Mouse (Mus musculus): Measurements from ENCODE around the gene Cox8a. TPM values are rescaled to one million over a fixed set of nuclear protein-coding genes. Genes with fewer than 3 reads are reported as not detected.

Gene Cox8a
- polyA plus RNA-seq, 1 experiment from 2014 or later, result 976 TPM

DNA sequence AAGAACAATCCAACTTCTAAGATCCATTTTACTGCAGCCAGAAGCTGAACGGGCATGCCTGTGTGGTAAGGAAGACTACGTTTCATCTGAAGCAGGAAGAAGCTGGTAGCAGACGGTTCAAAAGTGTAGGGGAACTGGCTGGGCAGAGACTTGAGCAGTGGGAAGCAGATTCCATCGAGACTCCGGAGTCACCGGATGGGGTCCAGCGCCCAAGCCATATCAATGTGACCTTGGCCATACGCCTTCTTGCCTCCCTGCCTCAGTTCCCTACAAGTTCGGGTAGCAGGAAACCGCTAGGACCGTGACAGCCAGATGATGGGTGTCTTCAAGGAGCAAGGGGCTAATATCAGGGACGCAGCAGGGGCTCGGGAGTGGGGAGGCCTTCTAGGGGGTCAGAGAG lies 22.9 kb upstream of the Cox8a start:
- TF ChIP-seq EP300 (IDR thresholded peaks at IDR 0.05), result no peak
- no peak for TF ChIP-seq CTCF (IDR thresholded peaks at IDR 0.05)
- peak overlapping the region; percentile 51 for H3K27ac ChIP-seq (ENCODE audit: low read length)
- H3K4me3 ChIP-seq (ENCODE audit: low read depth, low read length), result peak overlapping the region; percentile 74
- H3K4me2 ChIP-seq (replicated peaks; ENCODE audit: low read depth, low read length), result peak overlapping the region; percentile 94
- no peak for DNase-seq (ENCODE audit: low spot score)
- H3K36me3 ChIP-seq (ENCODE audit: insufficient read depth, low read length), result no peaks in the 10 kb centered on the region
- H3K4me1 ChIP-seq (ENCODE audit: insufficient read depth, low read depth, low read length), result no peaks in the 10 kb centered on the region
- H3K9me3 ChIP-seq (ENCODE audit: low read length), result no peaks in the 10 kb centered on the region
- no peak for ATAC-seq
- WGBS, result 2% methylated on average over 13 of the region's 13 CpGs
- H3K9ac ChIP-seq (replicated peaks; ENCODE audit: low read depth), result peak overlapping the region; percentile 65
- H3K27me3 ChIP-seq (replicated peaks; ENCODE audit: insufficient read depth, low read length), result no peaks in the 10 kb centered on the region

DNA sequence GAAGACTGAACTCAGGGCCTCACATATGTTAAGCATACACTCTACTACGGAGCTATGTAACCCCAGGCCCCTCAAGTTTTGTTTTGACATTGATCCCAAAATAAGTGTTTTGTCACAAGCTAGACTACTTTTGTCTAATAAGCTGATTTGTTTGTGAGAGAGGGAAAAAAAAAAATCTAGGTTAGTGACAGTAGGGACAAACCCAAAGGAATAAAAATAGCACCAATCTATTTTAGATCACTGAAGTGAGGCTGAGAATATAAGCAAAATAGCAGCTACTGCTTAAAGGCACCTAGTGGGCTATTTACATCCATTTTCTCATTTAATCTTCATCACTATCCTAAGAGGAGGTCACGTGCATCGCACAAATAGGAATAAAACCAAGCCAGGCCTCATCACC lies 22.2 kb upstream of the Cox8a start:
- Histone ChIP-seq H3K4me3 (ENCODE audit: low read depth, low read length) (no peak overlapping the region), H3K36me3 (ENCODE audit: insufficient read depth, low read length) (no peaks in the 10 kb centered on the region), H3K9me3 (ENCODE audit: low read length) (no peaks in the 10 kb centered on the region), H3K4me2 (replicated peaks; ENCODE audit: low read depth, low read length) (no peak overlapping the region), H3K27me3 (replicated peaks; ENCODE audit: insufficient read depth, low read length) (no peaks in the 10 kb centered on the region), H3K9ac (replicated peaks; ENCODE audit: low read depth) (peak overlapping the region; percentile 65; the same call in 1 of the 2 replicates), H3K27ac (ENCODE audit: low read length) (no peak overlapping the region), H3K4me1 (ENCODE audit: insufficient read depth, low read depth, low read length) (no peaks in the 10 kb centered on the region)
- ATAC-seq (no peak), DNase-seq (ENCODE audit: low spot score) (no peak)
- WGBS, result 77% methylated on average over 3 of the region's 3 CpGs
- TF ChIP-seq CTCF (IDR thresholded peaks at IDR 0.05) (no peak), EP300 (IDR thresholded peaks at IDR 0.05) (no peak)

DNA sequence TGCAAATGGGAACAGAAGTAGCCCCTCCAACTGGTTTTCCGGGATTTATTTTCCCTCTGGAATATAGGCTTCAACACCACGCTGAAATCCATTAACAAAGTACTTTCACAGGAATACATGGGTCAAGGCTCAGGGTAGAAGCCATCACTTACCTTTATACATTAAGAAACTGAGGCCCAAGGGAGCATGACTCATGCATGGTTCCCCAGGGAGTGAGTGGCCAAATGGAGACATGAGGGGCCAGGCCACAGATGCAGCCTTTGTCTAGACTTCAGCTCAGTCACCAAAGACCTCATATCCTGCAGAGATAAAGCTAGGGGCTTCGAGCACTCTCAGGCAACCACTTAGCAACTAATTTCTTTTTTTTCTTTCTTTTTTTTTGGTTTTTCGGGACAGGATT lies 19.3 kb upstream of the Cox8a start:
- no peak for TF ChIP-seq EP300 (IDR thresholded peaks at IDR 0.05)
- no peak for TF ChIP-seq CTCF (IDR thresholded peaks at IDR 0.05)
- Histone ChIP-seq H3K27me3 (replicated peaks; ENCODE audit: insufficient read depth, low read length) (no peaks in the 10 kb centered on the region), H3K4me2 (replicated peaks; ENCODE audit: low read depth, low read length) (no peak overlapping the region), H3K36me3 (ENCODE audit: insufficient read depth, low read length) (0 out of 2 replicates have a peak, but pooled peaks cover 2% of the 10 kb centered on the region), H3K9me3 (ENCODE audit: low read length) (no peaks in the 10 kb centered on the region), H3K4me1 (ENCODE audit: insufficient read depth, low read depth, low read length) (no peaks in the 10 kb centered on the region), H3K9ac (replicated peaks; ENCODE audit: low read depth) (no peak overlapping the region), H3K4me3 (ENCODE audit: low read depth, low read length) (no peak overlapping the region), H3K27ac (ENCODE audit: low read length) (no peak overlapping the region)
- DNase-seq (ENCODE audit: low spot score) (no peak), ATAC-seq (no peak)
- 81% methylated on average over 4 of the region's 4 CpGs for WGBS

DNA sequence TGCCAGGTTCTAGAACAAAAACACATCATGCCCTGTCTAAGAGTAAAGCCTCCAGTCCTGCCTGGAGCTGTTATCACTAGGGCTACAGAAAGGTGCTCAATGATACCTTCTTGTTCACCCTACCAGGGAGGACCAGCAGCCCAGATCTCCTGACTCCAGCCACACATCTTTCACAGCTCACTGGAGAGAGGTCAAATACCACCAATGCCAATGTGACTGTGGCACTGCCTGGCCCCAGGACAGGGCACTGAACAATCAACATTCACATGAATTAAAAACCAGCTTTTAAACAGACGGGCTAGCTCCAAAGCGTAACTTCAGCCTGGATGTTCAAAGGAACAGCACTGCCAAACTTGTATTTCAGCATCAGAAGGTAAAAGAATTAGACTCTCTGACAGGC lies 18.6 kb upstream of the Cox8a start:
- H3K9ac ChIP-seq (replicated peaks; ENCODE audit: low read depth), result no peak overlapping the region
- WGBS, result 93% methylated on average over 2 of the region's 2 CpGs
- H3K36me3 ChIP-seq (ENCODE audit: insufficient read depth, low read length), result peaks cover 6% of the 10 kb centered on the region; the same call in 1 of the 2 replicates

DNA sequence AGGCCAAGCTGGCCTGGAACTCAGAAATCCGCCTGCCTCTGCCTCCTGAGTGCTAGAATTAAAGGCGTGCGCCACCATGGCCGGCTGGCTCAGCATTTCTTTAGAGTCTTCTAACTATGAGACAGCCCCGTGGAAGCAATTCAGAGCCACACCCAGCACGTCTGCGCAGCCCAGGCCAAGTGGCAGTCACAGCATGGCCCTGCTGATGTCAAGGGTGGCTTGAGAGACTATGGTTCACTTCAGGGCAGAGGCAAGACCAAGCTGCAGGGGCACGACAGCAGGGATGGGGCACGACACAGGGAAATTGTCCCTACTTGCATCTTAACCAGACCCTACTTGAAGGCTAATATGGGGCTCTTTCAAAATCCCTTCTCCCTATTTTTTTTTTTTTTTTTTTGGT lies 18.0 kb upstream of the Cox8a start:
- no peak for DNase-seq (ENCODE audit: low spot score)
- Histone ChIP-seq H3K9me3 (ENCODE audit: low read length) (no peaks in the 10 kb centered on the region), H3K36me3 (ENCODE audit: insufficient read depth, low read length) (peaks cover 7% of the 10 kb centered on the region; the same call in 1 of the 2 replicates), H3K27me3 (replicated peaks; ENCODE audit: insufficient read depth, low read length) (no peaks in the 10 kb centered on the region), H3K4me1 (ENCODE audit: insufficient read depth, low read depth, low read length) (no peaks in the 10 kb centered on the region), H3K4me3 (ENCODE audit: low read depth, low read length) (no peak overlapping the region), H3K9ac (replicated peaks; ENCODE audit: low read depth) (no peak overlapping the region), H3K4me2 (replicated peaks; ENCODE audit: low read depth, low read length) (no peak overlapping the region), H3K27ac (ENCODE audit: low read length) (no peak overlapping the region)
- WGBS, result 88% methylated on average over 9 of the region's 9 CpGs
- no peak for ATAC-seq
- TF ChIP-seq EP300 (IDR thresholded peaks at IDR 0.05), result no peak
- no peak for TF ChIP-seq CTCF (IDR thresholded peaks at IDR 0.05)

More for the DNA sequence above, 18.6 kb upstream of the Cox8a start:
- no peak for DNase-seq (ENCODE audit: low spot score)
- Histone ChIP-seq H3K27me3 (replicated peaks; ENCODE audit: insufficient read depth, low read length) (no peaks in the 10 kb centered on the region), H3K27ac (ENCODE audit: low read length) (no peak overlapping the region), H3K9me3 (ENCODE audit: low read length) (no peaks in the 10 kb centered on the region), H3K4me1 (ENCODE audit: insufficient read depth, low read depth, low read length) (no peaks in the 10 kb centered on the region), H3K4me3 (ENCODE audit: low read depth, low read length) (no peak overlapping the region), H3K4me2 (replicated peaks; ENCODE audit: low read depth, low read length) (no peak overlapping the region)
- no peak for ATAC-seq
- TF ChIP-seq EP300 (IDR thresholded peaks at IDR 0.05) (no peak), CTCF (IDR thresholded peaks at IDR 0.05) (no peak)

DNA sequence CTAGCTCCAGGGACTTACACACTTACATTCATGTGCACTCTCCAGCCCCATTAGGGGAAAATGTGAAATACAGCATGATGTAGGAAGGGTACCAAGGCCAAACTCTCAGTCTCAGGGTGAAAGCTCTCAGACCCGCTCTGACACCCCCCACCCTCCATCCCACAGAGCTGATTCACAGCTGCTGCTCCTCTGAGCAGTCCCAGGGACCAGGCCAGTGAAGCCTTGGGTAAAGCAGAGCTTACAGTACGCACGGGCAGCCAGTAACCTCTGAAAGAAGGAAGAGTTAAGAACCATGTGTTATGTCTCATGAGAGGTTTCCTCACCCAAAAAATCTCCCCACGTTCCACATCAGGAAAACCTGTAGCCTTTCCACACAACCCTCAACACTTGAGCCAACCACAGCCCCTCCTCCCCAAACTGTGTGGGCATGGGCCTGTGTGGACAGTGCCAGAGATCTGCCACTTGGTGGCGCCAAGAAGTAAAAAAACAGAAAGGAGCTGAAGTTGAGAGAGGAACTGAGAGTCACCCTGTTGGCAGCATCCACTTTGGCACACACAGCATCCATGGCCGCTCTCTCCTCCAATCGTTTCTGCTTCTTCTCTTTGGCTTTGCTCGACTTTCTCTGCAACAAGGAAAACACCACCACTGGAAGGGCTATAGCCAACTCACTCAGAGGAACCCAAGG lies 17.3 kb upstream of the Cox8a start:
- H3K36me3 ChIP-seq (ENCODE audit: insufficient read depth, low read length), result peaks cover 12% of the 10 kb centered on the region; the same call in 1 of the 2 replicates
- peak; percentile 92 for TF ChIP-seq CTCF (IDR thresholded peaks at IDR 0.05)
- TF ChIP-seq EP300 (IDR thresholded peaks at IDR 0.05), result no peak

More for the DNA sequence above, 17.3 kb upstream of the Cox8a start:
- Histone ChIP-seq H3K27ac (ENCODE audit: low read length) (no peak overlapping the region), H3K9ac (replicated peaks; ENCODE audit: low read depth) (no peak overlapping the region), H3K27me3 (replicated peaks; ENCODE audit: insufficient read depth, low read length) (no peaks in the 10 kb centered on the region), H3K4me3 (ENCODE audit: low read depth, low read length) (no peak overlapping the region), H3K4me2 (replicated peaks; ENCODE audit: low read depth, low read length) (no peak overlapping the region), H3K9me3 (ENCODE audit: low read length) (no peaks in the 10 kb centered on the region), H3K4me1 (ENCODE audit: insufficient read depth, low read depth, low read length) (no peaks in the 10 kb centered on the region)
- DNase-seq (ENCODE audit: low spot score), result peak; percentile 92
- peak; percentile 96 for ATAC-seq
- 48% methylated on average over 8 of the region's 8 CpGs for WGBS
